Mouse (Mus musculus): ENCODE measurements around the gene Hoxc9. TPM values are rescaled to one million over a fixed set of nuclear protein-coding genes. Genes with fewer than 3 reads are reported as not detected.
A peak's percentile ranks its signal among the peaks of the same experiment; 100 is the strongest.

The Hoxc9 gene
- total RNA-seq, 2 experiments from 2014 or later = not detected

DNA sequence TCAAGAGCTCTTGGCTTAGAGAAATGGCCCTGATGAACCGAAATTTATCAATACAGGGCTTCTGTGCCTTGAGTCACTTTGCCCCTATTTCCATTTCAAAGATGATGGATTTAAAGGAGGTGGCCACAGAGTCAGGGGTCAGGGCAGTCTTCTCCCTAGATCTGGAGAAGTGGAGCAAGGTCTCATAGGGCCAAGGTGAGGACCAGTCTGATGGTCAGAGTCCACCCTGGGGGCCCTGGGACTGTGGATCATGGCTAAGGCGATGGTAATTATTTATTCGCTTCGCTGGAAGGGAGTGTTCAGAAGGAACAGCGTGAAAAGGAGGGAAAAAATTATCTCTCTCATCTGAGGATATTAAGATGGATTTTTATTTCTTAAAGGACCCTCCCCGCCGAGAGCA lies 1.2 kb upstream of the Hoxc9 start:
- DNase-seq (ENCODE audit: low spot score in 2 of 2) = no peak
- intact Hi-C loops (cut with DNase I) = no loop called here

DNA sequence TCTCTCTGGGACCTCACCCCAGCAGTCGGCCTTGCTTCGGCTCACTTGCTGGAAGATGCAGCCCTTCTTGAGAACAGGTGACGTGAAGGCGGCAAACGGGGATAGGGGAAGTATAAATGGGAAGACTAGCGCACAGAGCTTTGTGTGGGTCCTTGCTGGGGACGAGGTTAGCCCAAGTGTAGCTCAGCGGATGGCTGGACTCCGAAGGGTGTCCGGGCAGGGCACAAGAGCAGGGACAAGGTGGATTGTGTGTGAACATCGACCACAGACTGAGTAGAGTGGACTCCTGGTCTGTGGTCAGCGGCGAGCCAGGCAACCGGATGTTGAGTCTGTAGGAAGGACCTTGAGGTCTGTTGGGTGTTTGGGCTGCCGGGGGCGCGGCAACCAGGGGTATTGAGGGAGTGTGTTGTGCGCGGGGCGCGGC lies 539 bp upstream of the Hoxc9 start:
- DNase-seq (ENCODE audit: low spot score in 2 of 2) = no peak
- intact Hi-C loops (cut with DNase I) = no loop called here

DNA sequence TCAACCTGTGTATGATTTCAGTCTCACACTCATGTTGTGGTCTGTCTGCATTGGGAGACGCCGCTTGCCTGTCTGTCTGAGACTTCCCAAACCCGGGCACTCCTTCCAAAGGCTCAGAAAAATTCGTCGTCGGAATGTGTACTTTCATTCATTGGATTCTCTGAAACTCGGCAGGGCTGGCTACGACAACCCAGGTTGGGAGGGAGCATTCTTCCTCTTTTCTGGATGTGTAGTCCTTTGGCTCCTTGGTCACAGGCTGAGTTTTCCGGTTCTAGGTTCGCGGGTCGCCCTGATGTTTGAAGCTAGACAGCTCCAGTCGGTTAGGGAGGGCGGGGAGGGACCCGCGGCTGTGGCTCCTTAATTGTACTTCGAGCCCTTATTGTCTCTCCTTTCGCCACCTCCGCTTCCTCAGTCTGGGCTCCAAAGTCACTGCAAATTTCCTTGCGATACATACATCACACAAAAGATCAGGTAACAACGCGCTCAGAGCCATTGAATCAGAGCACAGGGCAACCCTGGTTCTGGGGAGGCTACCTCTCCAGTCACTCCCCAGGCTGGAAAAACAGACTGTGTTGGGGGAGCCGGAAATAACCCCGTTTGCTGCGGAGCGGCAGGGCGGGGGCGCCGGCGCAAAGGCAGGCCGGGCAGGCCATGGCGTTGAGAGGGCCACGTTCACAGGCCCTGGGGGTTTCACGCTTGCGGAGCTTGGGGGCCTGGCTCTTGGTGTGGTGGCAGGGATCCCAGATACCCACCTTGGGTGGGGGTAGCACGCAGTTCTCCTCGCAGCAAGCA lies 588 bp downstream of the Hoxc9 start:
- intact Hi-C loops (cut with DNase I) = no loop called here
- no peak for DNase-seq (ENCODE audit: low spot score in 2 of 2)

DNA sequence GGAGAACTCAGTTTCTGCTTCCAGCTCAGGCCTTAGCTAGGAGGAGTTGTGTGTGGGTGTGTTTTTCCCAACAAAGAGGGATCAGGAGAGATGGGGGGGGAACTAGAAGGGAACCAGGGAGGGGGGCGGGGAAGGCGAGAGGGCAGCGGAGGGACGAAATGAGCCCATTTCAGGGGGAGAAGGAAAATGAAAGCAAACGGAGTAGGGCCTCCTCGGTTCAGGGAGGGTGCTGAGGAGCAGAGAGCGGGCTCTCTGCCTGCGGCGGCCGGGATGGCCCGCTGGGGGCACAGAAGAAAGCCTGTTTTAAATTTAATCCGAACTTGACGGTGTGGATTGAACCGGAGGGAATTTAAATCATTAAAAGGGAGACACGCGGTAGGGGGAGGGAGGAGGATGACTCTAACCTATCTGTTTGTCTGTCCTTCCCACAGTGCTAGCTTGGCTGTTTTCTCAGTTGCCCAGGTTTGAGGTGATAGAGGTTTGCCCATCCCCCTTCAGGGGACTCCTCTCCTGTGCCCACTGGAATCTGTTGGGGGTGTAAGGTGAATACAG lies 1.3 kb downstream of the Hoxc9 start:
- intact Hi-C loops (cut with DNase I) = no loop called here
- DNase-seq (ENCODE audit: low spot score in 2 of 2) = no peak

DNA sequence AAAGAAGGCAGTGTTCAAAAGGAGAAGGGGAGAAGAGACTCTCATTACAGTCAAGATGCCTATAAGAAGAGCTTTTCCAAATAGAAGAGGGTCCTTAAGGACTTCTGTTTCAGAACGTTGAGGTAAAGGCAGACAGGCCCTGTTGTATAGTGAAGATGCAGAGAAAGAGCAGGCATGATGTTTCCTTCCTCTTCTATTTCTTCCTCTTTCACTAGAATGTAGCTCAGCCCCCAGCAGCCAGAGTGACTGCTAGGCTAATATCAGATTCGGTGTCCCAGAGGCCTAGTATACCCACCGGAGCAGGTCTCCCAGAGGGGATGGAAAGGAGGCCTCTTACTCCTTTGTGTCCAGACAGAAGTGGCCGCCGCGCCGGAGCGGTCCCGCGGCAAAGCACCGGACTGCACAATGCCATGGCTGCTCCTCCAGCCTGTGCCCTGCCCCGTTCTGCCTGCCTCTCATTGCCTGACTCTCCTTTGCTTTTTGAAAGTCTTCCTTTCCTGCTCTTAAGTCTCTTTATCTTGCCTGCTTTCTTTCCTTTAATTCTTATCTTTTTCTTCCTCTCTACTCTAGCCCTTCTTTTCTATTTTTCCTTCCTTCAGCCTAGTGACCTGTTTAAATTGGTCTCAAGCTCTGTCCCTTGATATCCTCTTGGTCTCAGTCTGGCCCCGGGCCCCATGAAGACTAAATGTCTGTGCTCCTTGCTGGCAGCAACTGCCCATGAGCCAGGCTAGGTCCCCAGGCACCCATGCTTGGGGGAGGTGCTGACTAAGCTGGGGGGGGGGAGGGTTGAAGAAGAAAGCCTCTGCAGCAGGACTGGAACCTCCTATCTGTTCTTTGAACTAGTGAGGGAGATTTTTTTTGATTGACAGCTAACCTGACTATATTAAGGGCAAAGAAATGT lies 2.6 kb downstream of the Hoxc9 start:
- DNase-seq (ENCODE audit: low spot score in 2 of 2) = no peak
- intact Hi-C loops (cut with DNase I) = no loop called here

DNA sequence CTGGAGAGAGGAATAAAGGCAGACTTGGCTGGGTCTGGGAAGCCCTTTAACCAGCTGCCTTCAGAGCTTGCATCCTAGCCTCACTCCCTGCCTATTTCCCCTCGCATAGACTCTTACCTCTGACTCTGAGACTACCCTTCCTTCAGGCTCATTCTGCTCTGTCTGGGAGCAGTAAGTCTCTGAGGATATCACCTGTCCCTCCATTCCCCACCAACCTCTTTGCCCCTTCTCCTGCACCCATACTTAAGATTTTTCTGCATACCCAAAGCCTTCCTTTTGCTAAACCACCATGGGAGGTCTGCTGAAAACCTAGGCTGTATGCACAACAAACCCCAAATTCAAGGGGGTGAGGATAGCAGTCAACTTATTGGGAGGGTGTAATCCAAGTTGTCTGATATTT lies 3.7 kb downstream of the Hoxc9 start:
- intact Hi-C loops (cut with DNase I) = loop anchor here (10.0 kb wide), 1 partner anchor 285 kb away; no protein-coding TSS in a partner anchor
- no peak for DNase-seq (ENCODE audit: low spot score in 2 of 2)

DNA sequence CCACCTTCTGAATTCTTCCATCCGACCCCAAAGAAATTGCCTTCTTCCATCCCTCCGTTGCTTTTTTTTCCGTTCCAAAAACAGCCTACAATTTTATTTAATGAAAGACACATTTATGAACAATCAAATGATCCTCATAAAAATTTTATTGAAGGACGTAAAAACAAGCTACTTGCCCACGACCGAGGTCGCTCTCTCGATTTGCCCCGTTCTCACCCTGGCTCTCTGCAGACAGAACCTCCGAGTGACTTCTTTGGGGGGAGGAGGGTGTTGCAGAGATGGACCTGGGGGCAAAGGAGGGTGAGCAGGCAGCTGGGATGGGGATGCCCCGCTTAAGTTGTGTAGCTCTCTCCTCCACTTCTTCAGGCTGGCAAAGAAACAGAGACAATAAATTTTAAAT lies 4.1 kb downstream of the Hoxc9 start:
- DNase-seq (ENCODE audit: low spot score in 2 of 2) = no peak
- intact Hi-C loops (cut with DNase I) = loop anchor here (10.0 kb wide), 1 partner anchor 286 kb away; no protein-coding TSS in a partner anchor

DNA sequence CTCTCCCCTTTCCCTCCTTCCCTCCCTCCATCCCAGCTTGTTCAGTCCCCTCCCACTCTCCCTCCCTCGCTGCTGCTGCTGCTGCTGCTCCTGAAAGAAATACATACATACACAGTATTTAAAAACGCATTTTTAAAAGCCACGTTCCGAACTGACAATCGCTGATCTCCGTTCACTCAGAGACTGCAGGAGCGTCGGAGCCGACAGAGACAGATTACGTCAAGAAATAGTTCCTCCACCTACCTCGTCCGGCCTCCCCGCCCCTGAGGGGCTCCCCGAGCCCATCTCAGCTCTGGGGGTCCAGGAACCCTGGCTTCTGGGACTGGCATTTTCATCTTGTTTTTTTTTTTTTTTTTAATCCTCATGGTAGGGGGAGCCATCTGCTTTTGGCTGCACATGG lies 4.7 kb downstream of the Hoxc9 start:
- intact Hi-C loops (cut with DNase I) = loop anchor here (10.0 kb wide), 1 partner anchor 286 kb away; no protein-coding TSS in a partner anchor
- DNase-seq (ENCODE audit: low spot score in 2 of 2) = no peak

DNA sequence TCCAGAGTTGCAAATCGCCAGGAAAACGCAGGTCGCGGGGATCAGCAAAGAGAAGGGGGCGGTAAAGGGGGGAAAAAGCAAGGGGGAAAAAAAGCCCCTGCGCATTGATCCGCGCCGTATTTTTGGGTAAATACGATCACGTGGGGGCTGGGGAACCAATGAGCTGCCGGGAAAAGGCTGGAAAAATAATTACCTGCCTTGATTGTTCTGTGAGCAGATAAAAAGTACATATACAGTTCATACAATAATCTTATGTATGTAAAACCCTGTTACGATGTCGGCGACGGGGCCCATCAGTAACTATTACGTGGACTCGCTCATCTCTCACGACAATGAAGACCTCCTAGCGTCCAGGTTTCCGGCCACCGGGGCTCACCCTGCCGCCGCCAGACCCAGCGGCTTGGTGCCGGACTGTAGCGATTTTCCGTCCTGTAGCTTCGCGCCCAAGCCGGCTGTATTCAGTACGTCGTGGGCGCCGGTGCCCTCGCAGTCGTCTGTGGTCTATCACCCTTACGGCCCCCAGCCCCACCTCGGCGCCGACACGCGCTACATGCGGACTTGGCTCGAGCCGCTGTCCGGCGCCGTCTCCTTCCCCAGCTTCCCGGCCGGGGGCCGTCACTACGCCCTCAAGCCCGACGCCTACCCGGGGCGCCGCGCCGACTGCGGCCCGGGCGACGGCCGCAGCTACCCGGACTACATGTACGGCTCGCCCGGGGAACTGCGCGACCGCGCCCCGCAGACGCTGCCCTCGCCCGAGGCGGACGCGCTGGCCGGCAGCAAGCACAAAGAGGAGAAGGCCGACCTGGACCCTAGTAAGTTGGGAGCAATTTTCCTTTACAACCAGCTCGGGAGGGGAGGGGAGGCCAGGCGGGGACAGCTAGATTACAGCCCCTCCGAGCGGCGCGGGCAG lies 5.4 kb downstream of the Hoxc9 start:
- intact Hi-C loops (cut with DNase I) = loop anchor here (10.0 kb wide), 1 partner anchor 287 kb away; no protein-coding TSS in a partner anchor
- DNase-seq (ENCODE audit: low spot score in 2 of 2) = no peak

DNA sequence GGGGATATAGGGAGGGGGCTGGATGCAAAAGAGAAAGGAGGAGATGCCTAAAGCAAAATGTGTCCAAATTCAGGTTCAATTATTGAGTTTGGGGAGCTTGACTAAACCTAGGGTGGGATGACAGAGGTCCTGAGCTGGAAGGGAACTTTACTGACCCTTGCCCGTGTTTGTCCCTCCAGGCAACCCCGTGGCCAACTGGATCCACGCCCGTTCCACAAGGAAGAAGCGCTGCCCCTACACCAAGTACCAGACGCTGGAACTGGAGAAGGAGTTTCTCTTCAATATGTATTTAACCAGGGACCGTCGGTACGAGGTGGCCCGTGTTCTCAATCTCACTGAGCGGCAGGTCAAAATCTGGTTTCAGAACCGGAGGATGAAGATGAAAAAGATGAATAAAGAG lies 7.5 kb downstream of the Hoxc9 start:
- no peak for DNase-seq (ENCODE audit: low spot score in 2 of 2)
- intact Hi-C loops (cut with DNase I) = loop anchor here (10.0 kb wide), 1 partner anchor 289 kb away; no protein-coding TSS in a partner anchor

DNA sequence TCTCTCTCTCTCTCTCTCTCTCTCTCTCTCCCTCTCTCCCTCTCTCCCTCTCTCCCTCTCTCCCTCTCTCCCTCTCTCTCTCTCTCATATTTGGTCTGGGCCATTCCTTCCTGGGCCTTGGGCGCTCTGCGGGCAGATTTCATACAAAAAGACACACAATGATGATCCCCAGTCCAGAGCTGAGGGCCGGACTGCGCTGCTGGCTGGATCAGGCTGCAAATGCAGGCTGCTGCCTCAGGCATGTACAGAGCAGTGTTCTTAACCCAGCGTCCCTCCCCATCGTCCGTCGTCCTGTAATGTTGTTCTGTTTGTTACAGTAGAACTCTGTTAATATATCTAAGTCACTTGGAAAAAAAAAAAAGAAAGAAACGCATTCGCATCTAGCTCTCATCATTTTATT lies 8.3 kb downstream of the Hoxc9 start:
- intact Hi-C loops (cut with DNase I) = loop anchor here (10.0 kb wide), 1 partner anchor 290 kb away; no protein-coding TSS in a partner anchor
- DNase-seq (ENCODE audit: low spot score in 2 of 2) = no peak

DNA sequence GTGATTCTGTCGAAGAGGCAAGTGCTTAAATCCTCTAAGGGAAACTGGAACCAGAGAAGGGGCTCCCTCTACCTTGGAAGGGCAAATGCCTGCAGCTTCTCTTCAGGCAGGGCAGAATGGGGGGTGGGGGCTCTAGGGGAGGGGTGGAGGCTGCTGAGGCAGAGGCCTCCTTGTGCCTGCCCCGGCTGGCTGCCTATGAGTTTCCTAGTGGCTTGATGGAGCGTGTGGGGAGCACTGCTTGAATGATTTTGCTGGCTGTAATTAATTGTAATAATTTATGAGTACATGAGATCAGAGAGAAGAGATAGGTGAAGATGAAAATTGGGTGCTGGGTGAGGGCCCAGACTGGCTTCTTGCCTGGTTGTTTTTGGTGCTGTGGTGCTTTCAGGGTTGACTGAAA lies 8.7 kb downstream of the Hoxc9 start:
- no peak for DNase-seq (ENCODE audit: low spot score in 2 of 2)
- intact Hi-C loops (cut with DNase I) = loop anchor here (10.0 kb wide), 1 partner anchor 290 kb away; no protein-coding TSS in a partner anchor

DNA sequence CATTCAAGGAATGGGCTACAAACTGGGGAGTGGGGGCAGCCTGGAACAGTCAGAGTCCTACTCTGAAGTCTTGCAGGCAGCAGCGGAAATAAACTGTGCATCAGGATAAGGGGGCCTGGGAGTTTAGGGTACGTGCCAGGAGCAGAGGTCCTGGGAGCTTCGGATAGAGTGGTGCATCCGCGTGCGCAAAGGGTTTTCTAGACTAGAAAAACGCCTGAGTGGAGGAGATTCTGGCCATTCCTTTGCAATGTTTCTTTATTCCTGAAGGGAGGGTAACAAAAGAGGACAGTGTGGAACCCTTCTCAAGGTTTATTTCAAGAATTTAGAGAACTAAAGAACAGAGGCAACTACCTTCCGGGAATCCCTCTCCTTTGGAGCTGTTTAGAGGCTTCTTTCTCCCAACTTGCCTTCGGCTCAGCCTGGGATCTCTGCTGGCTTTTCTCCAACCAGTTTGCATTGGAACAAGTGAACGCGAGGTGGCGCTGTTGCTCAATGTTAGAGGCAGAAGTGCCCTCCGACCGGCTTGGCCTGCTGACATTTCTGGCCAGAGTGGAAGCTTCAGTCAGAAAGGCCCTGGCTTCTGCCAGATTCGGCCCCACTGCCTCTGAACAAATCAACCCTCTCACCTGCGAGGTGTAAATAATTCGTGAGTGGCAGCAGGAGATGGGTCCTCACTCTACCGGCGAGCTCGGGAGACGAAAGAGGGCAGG lies 11.0 kb downstream of the Hoxc9 start:
- intact Hi-C loops (cut with DNase I) = loop anchor here (2.0 to 10.0 kb wide), 2 partner anchors 186 to 292 kb away; no protein-coding TSS in a partner anchor
- peak; percentile 78 to 82 for DNase-seq (ENCODE audit: low spot score in 2 of 2)

DNA sequence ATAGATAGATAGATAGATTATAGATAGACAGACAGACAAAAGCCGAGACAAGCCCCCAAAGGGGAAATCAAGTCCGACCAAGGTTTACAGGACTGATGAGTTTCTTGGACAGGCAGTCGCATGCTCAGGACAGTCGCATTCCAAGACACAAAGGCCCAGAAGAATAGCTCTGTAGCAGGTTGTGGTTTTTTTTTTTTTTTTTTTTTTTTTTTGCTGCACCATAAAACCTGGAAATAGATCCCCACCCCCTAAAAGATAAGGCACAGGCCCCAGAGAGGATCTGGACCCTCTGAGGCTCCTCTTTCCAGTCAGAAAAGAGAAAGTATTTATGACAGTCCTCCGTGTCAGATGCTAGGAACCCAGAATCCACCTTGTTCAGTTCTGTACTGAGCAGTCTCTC lies 11.8 kb downstream of the Hoxc9 start:
- no peak for DNase-seq (ENCODE audit: low spot score in 2 of 2)
- intact Hi-C loops (cut with DNase I) = loop anchor here (10.0 kb wide), 1 partner anchor 293 kb away; no protein-coding TSS in a partner anchor

DNA sequence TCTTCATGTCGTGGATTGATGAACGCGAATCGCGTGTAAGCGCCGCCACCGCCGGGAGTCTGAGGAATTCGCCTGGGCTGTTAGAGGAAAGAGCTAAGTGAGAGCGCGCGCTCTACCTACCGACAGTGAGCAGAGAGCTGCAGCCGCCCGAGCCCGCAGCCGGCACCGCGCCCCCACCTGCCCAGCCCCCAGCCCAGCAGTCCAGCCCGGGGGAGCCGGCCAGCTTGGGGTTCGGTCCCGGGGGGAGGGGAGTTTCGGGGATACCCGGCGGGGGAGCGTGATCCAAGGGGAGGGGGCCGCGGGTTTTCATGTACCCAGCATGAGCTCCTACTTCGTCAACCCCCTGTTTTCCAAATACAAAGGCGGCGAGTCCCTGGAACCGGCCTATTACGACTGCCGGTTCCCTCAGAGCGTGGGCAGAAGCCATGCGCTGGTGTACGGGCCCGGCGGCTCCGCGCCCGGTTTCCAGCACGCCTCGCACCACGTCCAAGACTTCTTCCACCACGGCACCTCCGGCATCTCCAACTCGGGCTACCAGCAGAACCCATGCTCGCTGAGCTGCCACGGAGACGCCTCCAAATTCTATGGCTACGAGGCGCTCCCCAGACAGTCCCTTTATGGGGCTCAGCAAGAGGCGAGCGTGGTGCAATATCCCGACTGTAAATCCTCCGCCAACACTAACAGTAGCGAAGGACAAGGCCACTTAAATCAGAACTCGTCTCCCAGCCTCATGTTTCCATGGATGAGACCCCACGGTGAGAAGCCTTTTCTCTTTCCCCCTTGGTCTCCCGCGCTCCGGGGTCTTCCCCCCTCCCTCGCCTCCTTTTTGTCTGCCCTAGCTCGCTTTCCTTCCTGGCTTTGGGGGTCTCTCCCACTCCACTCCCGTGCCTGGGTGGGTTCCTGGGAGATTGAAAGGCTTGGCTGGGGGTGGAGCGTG lies 14.5 kb downstream of the Hoxc9 start, which contains the start of gene Hoxc8:
Gene Hoxc8 (plus strand): TSS at position 147 of the 937 bp plus-strand sequence.
- intact Hi-C loops (cut with DNase I) = no loop called here
- DNase-seq (ENCODE audit: low spot score in 2 of 2) = no peak

DNA sequence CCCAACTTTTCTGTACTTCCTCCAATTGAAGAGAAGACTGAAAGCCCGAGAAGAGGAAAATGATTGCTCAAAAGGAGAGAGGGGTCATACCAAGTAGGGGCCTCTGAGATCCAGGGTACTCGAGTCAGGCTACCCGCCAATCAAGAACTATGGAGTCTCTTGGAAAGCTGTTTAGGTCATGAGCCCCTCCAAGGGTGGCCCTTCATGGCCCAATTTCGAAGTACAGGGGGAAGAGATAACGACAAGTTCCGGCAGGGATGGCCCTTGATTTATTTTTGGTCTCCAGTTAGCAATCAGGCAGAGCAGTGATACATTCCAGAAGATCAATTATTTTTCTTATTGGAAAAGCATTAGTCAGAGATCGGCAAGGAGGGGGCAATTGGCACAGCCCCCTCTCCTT lies 15.5 kb downstream of the Hoxc9 start:
- intact Hi-C loops (cut with DNase I) = no loop called here
- DNase-seq (ENCODE audit: low spot score in 2 of 2) = no peak

DNA sequence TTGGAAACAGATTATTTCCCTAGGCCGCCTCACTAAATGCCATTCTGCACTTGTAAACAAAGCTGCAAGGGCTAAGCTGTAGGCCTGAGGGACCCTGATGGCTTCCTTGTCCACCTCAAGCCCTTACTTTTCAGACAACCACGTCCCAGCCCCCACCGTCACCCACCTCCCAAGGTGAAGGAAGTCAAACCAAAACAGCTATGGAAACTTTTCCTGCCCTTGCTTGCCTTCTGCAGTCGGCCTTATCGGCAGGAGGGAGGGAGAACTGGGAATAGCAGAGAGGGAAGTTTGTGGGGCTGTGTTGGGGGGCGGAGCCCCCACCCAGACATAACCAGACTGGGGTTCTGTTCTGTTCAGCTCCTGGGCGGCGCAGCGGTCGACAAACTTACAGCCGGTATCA lies 16.0 kb downstream of the Hoxc9 start:
- no peak for DNase-seq (ENCODE audit: low spot score in 2 of 2)
- intact Hi-C loops (cut with DNase I) = no loop called here

Measured in left cerebral cortex, postnatal 25 days (tissue).